Mouse (Mus musculus) testis, adult 2 months (tissue): ENCODE results near the gene Stard13.

Experiments used
- CTCF ChIP-seq: fragments of 200-500 bp; IDR thresholded peaks from 2 replicates; pipeline ENCODE4 v1.5.1; 2012; ENCODE audit warnings: low read depth, mild to moderate bottlenecking, inconsistent platforms, low read length, moderate library complexity; ENCODE audit not compliant: control insufficient read depth, insufficient read depth, insufficient replicate concordance
- POLR2A ChIP-seq: fragments of 200-500 bp; IDR thresholded peaks from 2 replicates; pipeline ENCODE4 v1.6.1; 2012; ENCODE audit warnings: low read depth, mild to moderate bottlenecking, inconsistent platforms, low read length, moderate library complexity; ENCODE audit not compliant: control insufficient read depth

GRCm38 (mm10) chr5:151001111-151001510, 232.5 kb downstream of the Stard13 start:
- TF ChIP-seq CTCF (no peak), POLR2A (no peak)
